Mouse (Mus musculus): ENCODE data around the gene Gm21987. TPM values are rescaled to one million over a fixed set of nuclear protein-coding genes. Genes with fewer than 3 reads are reported as not detected.
A peak's percentile ranks its signal among the peaks of the same experiment; 100 is the strongest.

The Gm21987 gene
- total and polyA plus RNA-seq, 3 experiments: not detected

GRCm38 (mm10) chr16:38354185-38354913 lies 7.5 kb downstream of the Gm21987 start:
- peaks cover 9 to 47% of the 10 kb centered on the region in 2 experiments for H3K36me3 ChIP-seq (ENCODE audit: control insufficient read depth in 1 of 2, insufficient read depth in 2 of 2, low read length in 2 of 2)

GRCm38 (mm10) chr16:38358256-38358812 lies 11.5 kb downstream of the Gm21987 start:
- Histone ChIP-seq H3K27me3 (ENCODE audit: control insufficient read depth in 1 of 2, insufficient read depth in 2 of 2, low read length in 2 of 2) (no peaks in the 10 kb centered on the region), H3K4me3 (ENCODE audit: control insufficient read depth in 1 of 2, insufficient read depth in 1 of 2, low read depth in 2 of 2, low read length in 2 of 2) (no peak overlapping the region), H3K79me2 (ENCODE audit: control insufficient read depth, insufficient read depth, low read length, poor library complexity) (no peaks in the 10 kb centered on the region), H3K9me3 (replicated peaks; ENCODE audit: insufficient read depth, low read length) (no peaks in the 10 kb centered on the region), H3K36me3 (ENCODE audit: control insufficient read depth in 1 of 2, insufficient read depth in 2 of 2, low read length in 2 of 2) (peaks cover 0 to 39% of the 10 kb centered on the region in 2 experiments; a peak in 2 of 4 replicates), H3K4me1 (ENCODE audit: control insufficient read depth in 1 of 2, insufficient read depth in 2 of 2, low read length in 2 of 2) (peaks cover 30 to 36% of the 10 kb centered on the region in 2 experiments), H3K9ac (ENCODE audit: control insufficient read depth, low read depth, low read length, poor library complexity, severe bottlenecking) (no peak overlapping the region), H3K27ac (ENCODE audit: control insufficient read depth, low read depth, low read length) (no peak overlapping the region)
- no peak for DNase-seq (ENCODE audit: low read depth, low spot score)
- no peak for TF ChIP-seq MAX (IDR thresholded peaks at IDR 0.05; ENCODE audit: low read length)
- TF ChIP-seq POLR2A (IDR thresholded peaks at IDR 0.05; ENCODE audit: control insufficient read depth in 1 of 2, insufficient read depth in 1 of 2, low read depth in 1 of 2, low read length in 2 of 2, poor library complexity in 1 of 2): no peak
- no peak for TF ChIP-seq MAZ (IDR thresholded peaks at IDR 0.05; ENCODE audit: low read depth, low read length)
- no peak for TF ChIP-seq GATA1 (IDR thresholded peaks at IDR 0.05; ENCODE audit: low read depth, low read length)
- no peak for TF ChIP-seq POLR2AphosphoS2 (IDR thresholded peaks at IDR 0.05; ENCODE audit: low read length)
- no peak for TF ChIP-seq MEF2A (IDR thresholded peaks at IDR 0.05; ENCODE audit: extremely low read depth, insufficient replicate concordance, low read depth, low read length, poor library complexity, severe bottlenecking)
- no peak for TF ChIP-seq MYB (IDR thresholded peaks at IDR 0.05; ENCODE audit: low read depth, low read length)
- no peak for TF ChIP-seq KAT2A (conservative IDR thresholded peaks at IDR 0.05; ENCODE audit: low read depth, low read length)
- no peak for TF ChIP-seq NELFE (IDR thresholded peaks at IDR 0.05; ENCODE audit: low read depth, low read length)
- no peak for TF ChIP-seq ELF1 (IDR thresholded peaks at IDR 0.05; ENCODE audit: low read depth, low read length)
- TF ChIP-seq ZKSCAN1 (IDR thresholded peaks at IDR 0.05; ENCODE audit: low read depth, low read length): no peak
- no peak for TF ChIP-seq MYC (IDR thresholded peaks at IDR 0.05; ENCODE audit: low read depth, low read length)

More at GRCm38 (mm10) chr16:38354185-38354913, 7.5 kb downstream of the Gm21987 start:
- Histone ChIP-seq H3K27ac (ENCODE audit: control insufficient read depth, low read depth, low read length) (peak overlapping the region; percentile 71), H3K27me3 (ENCODE audit: control insufficient read depth in 1 of 2, insufficient read depth in 2 of 2, low read length in 2 of 2) (no peaks in the 10 kb centered on the region), H3K79me2 (ENCODE audit: control insufficient read depth, insufficient read depth, low read length, poor library complexity) (peaks cover 17% of the 10 kb centered on the region), H3K9me3 (replicated peaks; ENCODE audit: insufficient read depth, low read length) (no peaks in the 10 kb centered on the region), H3K4me1 (ENCODE audit: control insufficient read depth in 1 of 2, insufficient read depth in 2 of 2, low read length in 2 of 2) (peaks cover 29 to 30% of the 10 kb centered on the region in 2 experiments), H3K4me3 (ENCODE audit: control insufficient read depth in 1 of 2, insufficient read depth in 1 of 2, low read depth in 2 of 2, low read length in 2 of 2) (no peak overlapping the region), H3K9ac (ENCODE audit: control insufficient read depth, low read depth, low read length, poor library complexity, severe bottlenecking) (peak overlapping the region; percentile 42; the same call in 1 of the 2 replicates)
- TF ChIP-seq EP300 (IDR thresholded peaks at IDR 0.05; ENCODE audit: low read depth in 1 of 2, low read length in 2 of 2): peak; percentile 56 to 73
- TF ChIP-seq TAL1 (IDR thresholded peaks at IDR 0.05; ENCODE audit: low read length): peak; percentile 21; the same call in 1 of the 2 replicates
- TF ChIP-seq TCF12 (IDR thresholded peaks at IDR 0.05; ENCODE audit: low read depth, low read length): peak; percentile 11; the same call in 1 of the 2 replicates
- TF ChIP-seq ETS1 (IDR thresholded peaks at IDR 0.05; ENCODE audit: low read depth, low read length): peak; percentile 95
- TF ChIP-seq NRF1 (IDR thresholded peaks at IDR 0.05; ENCODE audit: insufficient read depth, low read depth, low read length, poor library complexity, severe bottlenecking): no peak
- peak; percentile 79; the same call in 1 of the 2 replicates for TF ChIP-seq SIN3A (IDR thresholded peaks at IDR 0.05; ENCODE audit: low read length)
- peak; percentile 88 for TF ChIP-seq GATA1 (IDR thresholded peaks at IDR 0.05; ENCODE audit: low read depth, low read length)
- TF ChIP-seq POLR2AphosphoS2 (IDR thresholded peaks at IDR 0.05; ENCODE audit: low read length): peak; percentile 36
- no peak for TF ChIP-seq ELF1 (IDR thresholded peaks at IDR 0.05; ENCODE audit: low read depth, low read length)
- TF ChIP-seq POLR2A (IDR thresholded peaks at IDR 0.05; ENCODE audit: control insufficient read depth in 1 of 2, insufficient read depth in 1 of 2, low read depth in 1 of 2, low read length in 2 of 2, poor library complexity in 1 of 2): no peak; a peak in 1 of 4 replicates
- DNase-seq (ENCODE audit: low read depth, low spot score): peak; percentile 91

Measured in MEL (cell line).